Mouse (Mus musculus): Measurements from ENCODE around the gene Ggcx. TPM values are rescaled to one million over a fixed set of nuclear protein-coding genes. Genes with fewer than 3 reads are reported as not detected.

Gene Ggcx
- polyA plus RNA-seq, 1 experiment from 2014 or later = 15.3 TPM

GRCm38 (mm10) chr6:72415964-72416772 is 2.1 kb downstream of the Ggcx start:
- DNase-seq (ENCODE audit: low spot score) = no peak
- Histone ChIP-seq H3K36me3 (peaks cover 33% of the 10 kb centered on the region), H3K4me3 (no peak overlapping the region), H3K27me3 (ENCODE audit: low read depth, poor library complexity, severe bottlenecking) (no peaks in the 10 kb centered on the region), H3K9me3 (replicated peaks) (no peaks in the 10 kb centered on the region), H3K4me1 (peaks cover 17% of the 10 kb centered on the region), H3K27ac (replicated peaks) (no peak overlapping the region)
- WGBS = 89% methylated on average over 7 of the region's 7 CpGs

- WGBS = 95% methylated on average over 4 of the region's 4 CpGs
- DNase-seq (ENCODE audit: low spot score) = no peak
- H3K4me3 ChIP-seq = no peak overlapping the region
- H3K36me3 ChIP-seq = peaks cover 52% of the 10 kb centered on the region
- no peak overlapping the region for H3K27ac ChIP-seq (replicated peaks)
- no peaks in the 10 kb centered on the region for H3K27me3 ChIP-seq (ENCODE audit: low read depth, poor library complexity, severe bottlenecking)
- H3K9me3 ChIP-seq (replicated peaks) = no peaks in the 10 kb centered on the region
- peaks cover 17% of the 10 kb centered on the region for H3K4me1 ChIP-seq
Observed at GRCm38 (mm10) chr6:72418279-72418678, 4.2 kb downstream of the Ggcx start.

GRCm38 (mm10) chr6:72419806-72420205 is 5.7 kb downstream of the Ggcx start:
- 80% methylated on average over 1 of the region's 1 CpGs for WGBS
- H3K27me3 ChIP-seq (ENCODE audit: low read depth, poor library complexity, severe bottlenecking) = no peaks in the 10 kb centered on the region
- H3K36me3 ChIP-seq = peaks cover 67% of the 10 kb centered on the region
- peaks cover 5% of the 10 kb centered on the region for H3K4me1 ChIP-seq
- no peak overlapping the region for H3K27ac ChIP-seq (replicated peaks)
- H3K4me3 ChIP-seq = no peak overlapping the region
- DNase-seq (ENCODE audit: low spot score) = no peak
- H3K9me3 ChIP-seq (replicated peaks) = no peaks in the 10 kb centered on the region

GRCm38 (mm10) chr6:72420901-72421300 is 6.8 kb downstream of the Ggcx start:
- Histone ChIP-seq H3K9me3 (replicated peaks) (no peaks in the 10 kb centered on the region), H3K27ac (replicated peaks) (no peak overlapping the region), H3K4me1 (no peaks in the 10 kb centered on the region), H3K27me3 (ENCODE audit: low read depth, poor library complexity, severe bottlenecking) (no peaks in the 10 kb centered on the region), H3K4me3 (no peak overlapping the region), H3K36me3 (peaks cover 78% of the 10 kb centered on the region)
- DNase-seq (ENCODE audit: low spot score) = no peak
- WGBS = 94% methylated on average over 10 of the region's 10 CpGs

GRCm38 (mm10) chr6:72425646-72426045 is 11.5 kb downstream of the Ggcx start:
- WGBS = 95% methylated on average over 11 of the region's 11 CpGs
- Histone ChIP-seq H3K36me3 (peaks cover 95% of the 10 kb centered on the region), H3K27me3 (ENCODE audit: low read depth, poor library complexity, severe bottlenecking) (no peaks in the 10 kb centered on the region), H3K4me3 (no peak overlapping the region), H3K27ac (replicated peaks) (no peak overlapping the region), H3K4me1 (no peaks in the 10 kb centered on the region), H3K9me3 (replicated peaks) (no peaks in the 10 kb centered on the region)
- no peak for DNase-seq (ENCODE audit: low spot score)

GRCm38 (mm10) chr6:72428036-72428435 is 13.9 kb downstream of the Ggcx start:
- WGBS = 39% methylated on average over 8 of the region's 8 CpGs
- Histone ChIP-seq H3K9me3 (replicated peaks) (no peaks in the 10 kb centered on the region), H3K4me3 (no peak overlapping the region), H3K4me1 (no peaks in the 10 kb centered on the region), H3K27ac (replicated peaks) (no peak overlapping the region), H3K36me3 (peaks cover 98% of the 10 kb centered on the region), H3K27me3 (ENCODE audit: low read depth, poor library complexity, severe bottlenecking) (no peaks in the 10 kb centered on the region)
- DNase-seq (ENCODE audit: low spot score) = peak; percentile 70

- H3K27me3 ChIP-seq (ENCODE audit: low read depth, poor library complexity, severe bottlenecking) = no peaks in the 10 kb centered on the region
- no peaks in the 10 kb centered on the region for H3K4me1 ChIP-seq
- no peak overlapping the region for H3K27ac ChIP-seq (replicated peaks)
- DNase-seq (ENCODE audit: low spot score) = no peak
- peaks cover 98% of the 10 kb centered on the region for H3K36me3 ChIP-seq
- H3K9me3 ChIP-seq (replicated peaks) = no peaks in the 10 kb centered on the region
- 91% methylated on average over 21 of the region's 21 CpGs for WGBS
- H3K4me3 ChIP-seq = no peak overlapping the region
Observed at GRCm38 (mm10) chr6:72429061-72429842, 15.1 kb downstream of the Ggcx start.

- no peak overlapping the region for H3K27ac ChIP-seq (replicated peaks)
- 44% methylated on average over 5 of the region's 5 CpGs for WGBS
- no peaks in the 10 kb centered on the region for H3K4me1 ChIP-seq
- DNase-seq (ENCODE audit: low spot score) = no peak
- peaks cover 98% of the 10 kb centered on the region for H3K36me3 ChIP-seq
- H3K27me3 ChIP-seq (ENCODE audit: low read depth, poor library complexity, severe bottlenecking) = no peaks in the 10 kb centered on the region
- H3K4me3 ChIP-seq = no peak overlapping the region
- H3K9me3 ChIP-seq (replicated peaks) = no peaks in the 10 kb centered on the region
Observed at GRCm38 (mm10) chr6:72430989-72431921, 17.1 kb downstream of the Ggcx start.

GRCm38 (mm10) chr6:72432153-72432552 is 18.0 kb downstream of the Ggcx start:
- Histone ChIP-seq H3K4me1 (peaks cover 6% of the 10 kb centered on the region), H3K9me3 (replicated peaks) (no peaks in the 10 kb centered on the region), H3K27ac (replicated peaks) (no peak overlapping the region), H3K27me3 (ENCODE audit: low read depth, poor library complexity, severe bottlenecking) (no peaks in the 10 kb centered on the region), H3K4me3 (no peak overlapping the region), H3K36me3 (peaks cover 98% of the 10 kb centered on the region)
- WGBS = 86% methylated on average over 2 of the region's 2 CpGs
- no peak for DNase-seq (ENCODE audit: low spot score)

GRCm38 (mm10) chr6:72438226-72438625 is 24.1 kb downstream of the Ggcx start:
- no peak for DNase-seq (ENCODE audit: low spot score)
- peak overlapping the region; percentile 89 for H3K4me3 ChIP-seq
- WGBS = 7% methylated on average over 5 of the region's 5 CpGs
- no peaks in the 10 kb centered on the region for H3K9me3 ChIP-seq (replicated peaks)
- peaks cover 34% of the 10 kb centered on the region for H3K4me1 ChIP-seq
- H3K27me3 ChIP-seq (ENCODE audit: low read depth, poor library complexity, severe bottlenecking) = no peaks in the 10 kb centered on the region
- peaks cover 50% of the 10 kb centered on the region for H3K36me3 ChIP-seq
- H3K27ac ChIP-seq (replicated peaks) = peak overlapping the region; percentile 99

GRCm38 (mm10) chr6:72438862-72439354 is 24.8 kb downstream of the Ggcx start:
- WGBS = under 1% methylated on average over 57 of the region's 57 CpGs

More at GRCm38 (mm10) chr6:72438862-72439354, 24.8 kb downstream of the Ggcx start:
- Histone ChIP-seq H3K4me3 (peak overlapping the region; percentile 89), H3K27ac (replicated peaks) (peak overlapping the region; percentile 99), H3K36me3 (peaks cover 44% of the 10 kb centered on the region), H3K4me1 (peaks cover 34% of the 10 kb centered on the region), H3K27me3 (ENCODE audit: low read depth, poor library complexity, severe bottlenecking) (no peaks in the 10 kb centered on the region), H3K9me3 (replicated peaks) (no peaks in the 10 kb centered on the region)
- DNase-seq (ENCODE audit: low spot score) = peak; percentile 80
